Mouse (Mus musculus): Measurements from ENCODE around the gene Olfr456.
A peak's percentile ranks its signal among the peaks of the same experiment; 100 is the strongest.
"Not testable (repeated sequence)": the region's sequence is repeated elsewhere in the genome, so short reads cannot be mapped to it uniquely, and the experiment has no call there.

Gene Olfr456

DNA sequence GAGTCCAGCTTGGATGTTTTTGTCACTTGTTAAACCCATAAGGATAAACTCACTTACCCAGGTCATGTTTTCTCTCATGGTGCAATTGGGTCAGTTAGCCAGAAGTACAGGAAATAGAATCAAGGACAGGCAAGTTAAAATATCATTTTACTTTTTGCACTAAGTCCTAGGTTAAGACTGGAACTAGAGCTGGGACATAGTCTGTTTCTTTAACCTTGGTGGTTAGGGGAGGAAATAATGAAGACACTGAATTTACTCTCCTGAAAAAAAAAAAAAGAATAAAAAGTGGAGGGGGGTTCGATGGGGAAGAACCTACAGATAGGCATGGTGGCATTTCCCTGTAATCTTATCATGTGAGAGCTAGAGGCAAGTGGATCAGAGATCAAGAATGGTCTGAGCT lies at the start of gene Olfr456:
TSS of gene Olfr456 (minus strand) at position 101 of the 400 bp plus-strand sequence.
- DNase-seq = no peak

GRCm38 (mm10) chr6:42513461-42513860 lies 26.4 kb upstream of the Olfr456 start:
- no peak for DNase-seq

DNA sequence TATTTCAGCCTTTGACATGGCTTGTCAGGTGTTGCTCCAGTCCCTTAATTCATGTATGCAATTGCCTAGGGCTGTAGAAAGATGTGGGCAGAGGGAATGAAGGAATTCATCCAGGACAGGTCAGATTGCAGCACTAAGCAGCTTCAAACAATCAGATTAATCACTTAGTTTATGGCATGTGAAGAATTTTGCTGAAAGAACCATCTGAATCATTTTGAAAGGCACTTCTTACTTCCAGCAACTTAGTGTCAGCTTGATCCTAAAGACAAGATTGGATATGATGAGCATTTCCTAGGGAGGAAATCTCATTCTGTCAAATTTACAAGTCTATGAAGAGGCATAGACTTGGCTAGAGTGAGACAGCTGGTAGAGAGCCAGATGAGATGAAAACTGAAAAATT lies 22.3 kb upstream of the Olfr456 start:
- no peak for DNase-seq

DNA sequence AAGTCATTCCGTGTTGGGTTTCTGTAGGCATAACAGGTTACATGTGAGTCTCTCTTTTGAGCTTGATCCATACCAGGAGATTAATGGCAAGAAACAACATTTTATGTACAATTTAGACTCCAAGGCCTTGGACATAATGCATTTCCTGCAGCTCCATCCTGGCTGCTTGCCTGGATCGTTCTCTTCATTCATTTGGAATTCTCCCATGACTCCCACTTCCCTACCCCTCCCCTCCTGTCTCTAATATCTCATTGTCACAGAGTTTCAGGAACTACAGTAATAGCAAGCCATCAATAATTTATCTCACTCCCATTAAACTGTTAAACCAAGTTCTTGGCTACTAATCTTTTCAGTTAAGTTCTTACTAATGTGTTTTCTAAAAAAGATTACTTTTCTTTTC lies 16.5 kb upstream of the Olfr456 start:
- no peak for DNase-seq

- DNase-seq = no peak
Measured at GRCm38 (mm10) chr6:42489731-42490130, 2.7 kb upstream of the Olfr456 start.

- DNase-seq = peak; percentile 46
Measured at GRCm38 (mm10) chr6:42484633-42485032, 2.4 kb downstream of the Olfr456 start.

DNA sequence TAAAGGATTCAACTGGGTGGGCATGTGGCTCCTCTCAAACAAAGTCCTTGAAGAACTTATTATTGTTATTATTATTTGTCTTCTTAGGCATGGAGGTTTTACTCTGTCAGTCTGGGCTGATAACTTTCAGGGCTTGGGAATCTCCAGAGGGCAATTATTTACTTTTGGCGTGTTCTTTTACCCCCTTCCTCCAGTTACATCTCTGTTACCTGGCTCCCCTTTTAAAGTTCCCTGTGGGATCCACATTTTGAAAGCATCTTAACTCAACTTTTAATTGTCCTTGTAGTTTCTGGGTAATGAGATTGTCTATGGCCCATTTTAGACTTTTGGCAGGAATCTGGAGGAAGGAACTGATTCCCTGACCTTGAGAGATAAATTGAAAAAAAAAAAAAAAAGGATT lies 10.8 kb downstream of the Olfr456 start, which contains the start of gene Olfr457:
TSS of gene Olfr457 (minus strand) at position 101 of the 400 bp plus-strand sequence.
- no peak for DNase-seq

GRCm38 (mm10) chr6:42471298-42471697 lies 15.7 kb downstream of the Olfr456 start:
- not testable (repeated sequence) for DNase-seq

DNA sequence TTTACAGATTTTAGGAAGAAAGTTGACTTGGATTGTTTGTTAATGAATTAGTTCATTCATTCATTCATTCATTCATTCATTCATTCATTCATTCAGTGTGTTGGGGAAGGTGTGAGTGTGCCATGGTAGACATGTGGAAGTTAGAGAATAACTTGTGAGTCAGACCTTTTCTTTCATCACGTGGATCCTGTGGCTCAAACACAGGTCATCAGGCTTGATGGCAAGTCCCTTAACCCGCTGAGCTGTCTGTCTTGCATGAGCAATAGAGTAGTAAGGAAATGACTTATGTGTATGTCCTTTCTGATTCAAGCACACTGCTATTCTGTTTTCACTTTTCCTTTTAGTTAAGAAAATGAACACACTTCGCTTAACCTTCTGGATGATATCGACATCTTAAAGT lies 16.5 kb downstream of the Olfr456 start:
- DNase-seq = no peak

DNA sequence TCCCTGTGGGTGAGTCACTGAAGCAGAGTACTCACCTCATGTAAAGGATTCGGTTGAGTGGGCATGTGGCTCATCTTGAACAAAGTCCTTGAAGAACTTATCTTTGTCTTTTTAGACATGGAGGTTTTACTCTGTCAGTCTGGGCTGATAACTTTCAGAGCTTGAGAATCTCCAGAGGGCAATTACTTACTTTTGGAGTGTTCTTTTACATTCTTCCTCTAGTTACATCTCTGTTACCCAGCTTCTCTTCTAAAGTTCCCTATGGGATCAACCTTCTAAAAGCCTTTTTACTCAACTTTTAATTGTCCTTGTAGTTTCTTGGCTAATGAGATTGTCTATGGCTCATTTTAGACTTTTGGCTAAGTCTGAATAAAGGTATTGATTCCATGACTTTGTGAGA lies 21.9 kb downstream of the Olfr456 start, which contains the start of gene Olfr458:
TSS of gene Olfr458 (minus strand) at position 101 of the 400 bp plus-strand sequence.
- no peak for DNase-seq

DNA sequence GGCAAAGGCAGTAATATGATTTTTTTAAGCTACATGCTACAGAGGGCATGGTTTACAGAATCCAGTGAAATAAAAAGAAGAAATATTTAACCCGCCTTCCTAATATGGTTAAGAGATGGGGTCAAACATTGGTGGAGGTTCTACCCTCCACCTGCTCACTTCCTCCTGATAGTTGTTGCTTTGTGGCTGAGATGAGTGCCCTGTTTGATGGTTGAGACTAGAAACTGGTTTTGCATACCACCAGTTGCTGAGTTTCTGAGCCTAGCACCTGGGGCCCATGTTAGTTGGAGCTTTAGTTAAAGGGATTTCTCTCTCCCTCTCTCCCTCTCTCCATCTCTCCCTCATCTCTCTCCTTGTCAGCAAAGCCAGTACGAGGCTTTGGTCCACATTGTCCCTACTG lies 39.6 kb downstream of the Olfr456 start:
- DNase-seq = no peak

DNA sequence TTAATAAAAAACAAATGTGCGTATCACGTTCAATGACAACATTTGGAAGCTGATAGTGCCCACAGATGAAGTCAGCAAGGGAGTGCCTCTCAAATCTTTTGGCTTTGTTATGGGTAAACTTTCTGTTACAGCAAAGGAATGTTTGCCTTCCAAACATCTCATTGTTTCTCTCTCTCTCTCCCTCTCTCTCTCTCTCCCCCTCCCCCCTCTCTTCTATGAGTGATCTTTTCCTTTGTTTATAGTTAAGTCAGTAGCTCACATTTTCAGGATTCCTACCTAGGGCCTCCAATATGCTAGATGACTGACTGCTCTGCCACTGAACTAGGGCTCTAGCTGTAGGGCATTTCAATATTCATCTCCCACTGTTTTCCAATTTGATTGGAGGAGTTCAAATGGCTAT lies 42.5 kb downstream of the Olfr456 start:
- DNase-seq = no peak

DNA sequence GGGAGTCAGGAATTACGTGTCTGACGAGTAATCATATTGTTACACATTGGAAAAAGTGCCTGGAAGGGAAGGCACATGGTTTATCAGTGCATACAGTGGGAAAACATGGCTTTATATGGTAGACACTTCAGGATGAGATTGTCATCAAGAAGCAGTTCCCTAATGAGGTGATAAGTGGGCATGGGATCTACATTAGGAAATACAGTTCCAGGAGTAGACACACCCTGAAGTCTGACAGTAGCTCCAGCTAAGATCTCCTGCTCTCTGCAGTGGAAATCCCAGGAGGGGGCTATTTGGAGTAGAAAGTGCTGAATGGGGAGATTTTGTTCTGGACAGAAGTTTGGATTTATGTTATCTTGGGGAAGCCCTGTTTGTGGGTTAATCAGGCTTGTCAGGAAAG lies 45.6 kb downstream of the Olfr456 start:
- DNase-seq = no peak

Data from lung, postnatal 36 days (tissue).